Comparison of ENCODE assay signal across 2 mouse cellular contexts in the genomic region with DNA sequence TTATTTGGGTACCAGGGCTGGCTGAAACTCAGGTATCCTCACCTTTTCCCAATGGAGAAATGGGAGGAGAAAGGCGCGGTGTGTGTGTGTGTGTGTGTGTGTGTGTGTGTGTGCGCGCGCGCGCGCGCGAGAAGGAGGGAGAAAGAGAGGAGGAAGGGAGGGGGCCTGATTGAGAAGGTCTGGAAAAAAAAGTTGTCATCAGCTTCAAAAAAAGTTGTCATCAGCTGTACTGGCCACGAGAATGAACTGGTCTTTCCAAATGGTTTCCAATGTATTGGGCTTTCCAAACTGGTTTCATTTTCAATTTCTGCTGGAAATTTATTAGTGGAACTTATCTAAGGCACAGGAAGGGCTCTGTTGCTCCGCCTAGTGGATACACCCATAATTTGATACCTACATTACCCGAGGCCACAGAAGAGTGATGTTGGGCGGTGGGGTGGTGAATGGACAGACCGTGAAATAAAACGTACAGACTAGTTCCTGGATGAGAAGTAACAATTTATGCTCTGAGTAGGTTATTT.
TF ChIP-seq lines count a peak whose summit lies in the region.

No protein-coding gene starts in this region.

TF ChIP-seq in CH12.LX, 34 proteins besides CTCF, POLR2A, EP300 and RAD21:
- peak; percentile 60 for TF ChIP-seq SMC3 (IDR thresholded peaks at IDR 0.05; ENCODE audit: low read depth, low read length)
- TF ChIP-seq HCFC1 (IDR thresholded peaks at IDR 0.05; ENCODE audit: low read depth, low read length) = 0 out of 2 replicates have a peak, but pooled peaks have one; percentile 12
- TF ChIP-seq SIN3A (IDR thresholded peaks at IDR 0.05; ENCODE audit: low read length) = 0 out of 2 replicates have a peak, but pooled peaks have one; percentile 39
- peak; percentile 73 for TF ChIP-seq MAZ (IDR thresholded peaks at IDR 0.05; ENCODE audit: low read depth, low read length)
- TF ChIP-seq ZNF384 (IDR thresholded peaks at IDR 0.05; ENCODE audit: low read depth, low read length) = peak; percentile 47; the same call in 1 of the 2 replicates
- peak; percentile 11; the same call in 1 of the 2 replicates for TF ChIP-seq MEF2A (IDR thresholded peaks at IDR 0.05; ENCODE audit: borderline replicate concordance, low read depth, low read length)
- peak; percentile 29; the same call in 1 of the 2 replicates for TF ChIP-seq ETS1 (conservative IDR thresholded peaks at IDR 0.05; ENCODE audit: low read depth, low read length)
- TF ChIP-seq NRF1 (IDR thresholded peaks at IDR 0.05; ENCODE audit: low read depth, low read length) = peak; percentile 63
- peak; percentile 52 for TF ChIP-seq IRF4 (IDR thresholded peaks at IDR 0.05; ENCODE audit: low read depth, low read length)
- no peak for TF ChIP-seq POLR2AphosphoS2 (IDR thresholded peaks at IDR 0.05; ENCODE audit: low read depth, low read length)
- no peak for TF ChIP-seq GABPA (IDR thresholded peaks at IDR 0.05; ENCODE audit: insufficient replicate concordance, low read depth, low read length)
- TF ChIP-seq ZC3H11A (IDR thresholded peaks at IDR 0.05; ENCODE audit: low read depth, low read length) = no peak
TF ChIP-seq in CH12.LX: peak in this region for 9.

TF ChIP-seq in myocyte, 11 proteins besides CTCF, POLR2A, EP300 and RAD21:
- TF ChIP-seq USF1 (IDR thresholded peaks at IDR 0.05; ENCODE audit: low read depth) (no peak), E2F4 (IDR thresholded peaks at IDR 0.05; ENCODE audit: insufficient read depth) (no peak), SRF (IDR thresholded peaks at IDR 0.05; ENCODE audit: control insufficient read depth, insufficient read length, low read depth) (no peak), MYOD1 (IDR thresholded peaks at IDR 0.05; ENCODE audit: control insufficient read depth in 1 of 3, insufficient read length in 2 of 3, low read depth in 2 of 3) (no peak), REST (IDR thresholded peaks at IDR 0.05; ENCODE audit: insufficient read depth, insufficient read length) (no peak), MAX (IDR thresholded peaks at IDR 0.05; ENCODE audit: low read depth) (no peak), CEBPB (IDR thresholded peaks at IDR 0.05; ENCODE audit: insufficient read depth, poor library complexity, severe bottlenecking) (no peak), POLR2AphosphoS2 (IDR thresholded peaks at IDR 0.05; ENCODE audit: insufficient read length, low read depth) (no peak), TCF12 (IDR thresholded peaks at IDR 0.05; ENCODE audit: insufficient read depth, poor library complexity, severe bottlenecking) (no peak), TCF3 (IDR thresholded peaks at IDR 0.05; ENCODE audit: insufficient read length, low read depth) (no peak), MYOG (IDR thresholded peaks at IDR 0.05; ENCODE audit: control insufficient read depth in 1 of 3, insufficient read depth in 1 of 3, insufficient read length in 2 of 3, low read depth in 2 of 3) (no peak)
TF ChIP-seq in myocyte: peak in this region for 0.
